Mouse (Mus musculus) forebrain, embryonic 10.5 days (tissue): ENCODE results near the gene Pqbp1. TPM values are rescaled to one million over a fixed set of nuclear protein-coding genes. Genes with fewer than 3 reads are reported as not detected.

ENCODE experiments used
- DNase-seq: peaks from one replicate; pipeline ENCODE4 v3.0.0-alpha.2; 2017; ENCODE audit warnings: low spot score; ENCODE audit errors: extremely low spot score
- H3K27ac ChIP-seq: fragments of 300-500 bp; sonication (generic); 2 replicates; pipeline ENCODE4 v1.5.1; 2016; ENCODE audit warnings: mild to moderate bottlenecking
- H3K27me3 ChIP-seq: fragments of 300-500 bp; sonication (generic); 2 replicates; pipeline ENCODE4 v1.6.1; 2016; ENCODE audit warnings: mild to moderate bottlenecking; ENCODE audit not compliant: poor library complexity, severe bottlenecking
- H3K36me3 ChIP-seq: fragments of 300-500 bp; sonication (generic); replicated peaks from 2 replicates; pipeline ENCODE4 v1.6.1; 2016; ENCODE audit warnings: mild to moderate bottlenecking, moderate library complexity
- H3K4me1 ChIP-seq: fragments of 300-500 bp; sonication (generic); 2 replicates; pipeline ENCODE4 v1.6.1; 2016
- H3K4me3 ChIP-seq: fragments of 300-500 bp; sonication (generic); 2 replicates; pipeline ENCODE4 v1.5.1; 2016; ENCODE audit warnings: mild to moderate bottlenecking, moderate library complexity
- H3K9me3 ChIP-seq: fragments of 300-500 bp; sonication (generic); 2 replicates; pipeline ENCODE4 v1.6.1; 2016; ENCODE audit warnings: mild to moderate bottlenecking, moderate library complexity
- WGBS: fragments of 180-500 bp; shearing (Covaris S2); methylation state at CpG from one replicate; pipeline ENCODE4 v1.1.7; 2016; 5-methylcytosine and 5-hydroxymethylcytosine counted together
- polyA plus RNA-seq: library from polyadenylated mRNA; unstranded; fragments of >200 nt; fragmentation: Nextera tagmentation; extraction: Ambion mirVana; gene quantifications from 2 replicates; pipeline ENCODE4 v1.2.1, GENCODE M21; 2016

Gene Pqbp1
- polyA plus RNA-seq, 1 experiment from 2014 or later: 129 TPM

- 92% methylated on average over 1 of the region's 1 CpGs for WGBS
- H3K4me1 ChIP-seq: no peaks in the 10 kb centered on the region; the same call in 1 of the 2 replicates
- no peak overlapping the region for H3K4me3 ChIP-seq
- H3K9me3 ChIP-seq: no peaks in the 10 kb centered on the region
- DNase-seq: no peak
- H3K27me3 ChIP-seq: no peaks in the 10 kb centered on the region
- no peak overlapping the region for H3K27ac ChIP-seq
- peaks cover 26% of the 10 kb centered on the region for H3K36me3 ChIP-seq
These were observed 31.9 kb downstream of the Pqbp1 start for GRCm38 (mm10) chrX:7867141-7867540.

GRCm38 (mm10) chrX:7865786-7866185, 33.3 kb downstream of the Pqbp1 start:
- peaks cover 15% of the 10 kb centered on the region for H3K36me3 ChIP-seq
- no peaks in the 10 kb centered on the region; the same call in 1 of the 2 replicates for H3K4me1 ChIP-seq
- no peaks in the 10 kb centered on the region for H3K27me3 ChIP-seq
- no peaks in the 10 kb centered on the region for H3K9me3 ChIP-seq
- no peak overlapping the region for H3K27ac ChIP-seq
- WGBS: 77% methylated on average over 2 of the region's 2 CpGs
- no peak overlapping the region for H3K4me3 ChIP-seq
- no peak for DNase-seq

- H3K27me3 ChIP-seq: no peaks in the 10 kb centered on the region
- 79% methylated on average over 2 of the region's 2 CpGs for WGBS
- H3K4me3 ChIP-seq: no peak overlapping the region
- DNase-seq: no peak
- no peaks in the 10 kb centered on the region; the same call in 1 of the 2 replicates for H3K4me1 ChIP-seq
- no peaks in the 10 kb centered on the region for H3K9me3 ChIP-seq
- peaks cover 18% of the 10 kb centered on the region for H3K36me3 ChIP-seq
- no peak overlapping the region for H3K27ac ChIP-seq
These were observed 33.7 kb downstream of the Pqbp1 start for GRCm38 (mm10) chrX:7865343-7865742.

- 88% methylated on average over 3 of the region's 3 CpGs for WGBS
- Histone ChIP-seq H3K36me3 (peaks cover 23% of the 10 kb centered on the region), H3K27ac (no peak overlapping the region), H3K4me3 (no peak overlapping the region), H3K4me1 (no peaks in the 10 kb centered on the region), H3K9me3 (no peaks in the 10 kb centered on the region), H3K27me3 (no peaks in the 10 kb centered on the region)
- DNase-seq: no peak
These were observed 34.5 kb downstream of the Pqbp1 start for GRCm38 (mm10) chrX:7864551-7864950.

- Histone ChIP-seq H3K27me3 (no peaks in the 10 kb centered on the region), H3K4me1 (no peaks in the 10 kb centered on the region), H3K4me3 (no peak overlapping the region), H3K36me3 (peaks cover 32% of the 10 kb centered on the region), H3K27ac (no peak overlapping the region), H3K9me3 (no peaks in the 10 kb centered on the region)
- no peak for DNase-seq
- WGBS: 100% methylated on average over 1 of the region's 1 CpGs
These were observed 35.9 kb downstream of the Pqbp1 start for GRCm38 (mm10) chrX:7863181-7863580.

GRCm38 (mm10) chrX:7859191-7859753, 39.8 kb downstream of the Pqbp1 start:
- Histone ChIP-seq H3K27me3 (no peaks in the 10 kb centered on the region), H3K4me1 (no peaks in the 10 kb centered on the region), H3K4me3 (no peak overlapping the region), H3K36me3 (peaks cover 42% of the 10 kb centered on the region), H3K27ac (no peak overlapping the region), H3K9me3 (no peaks in the 10 kb centered on the region)
- DNase-seq: no peak
- 88% methylated on average over 3 of the region's 3 CpGs for WGBS

- no peaks in the 10 kb centered on the region for H3K9me3 ChIP-seq
- no peaks in the 10 kb centered on the region for H3K27me3 ChIP-seq
- DNase-seq: no peak
- H3K4me3 ChIP-seq: no peak overlapping the region
- 54% methylated on average over 2 of the region's 2 CpGs for WGBS
- H3K4me1 ChIP-seq: no peaks in the 10 kb centered on the region
- peaks cover 50% of the 10 kb centered on the region for H3K36me3 ChIP-seq
- H3K27ac ChIP-seq: no peak overlapping the region
These were observed 44.5 kb downstream of the Pqbp1 start for GRCm38 (mm10) chrX:7854578-7854977.

- H3K36me3 ChIP-seq: peaks cover 32% of the 10 kb centered on the region
- no peak overlapping the region for H3K4me3 ChIP-seq
- no peaks in the 10 kb centered on the region for H3K27me3 ChIP-seq
- peaks cover 10% of the 10 kb centered on the region for H3K4me1 ChIP-seq
- 87% methylated on average over 2 of the region's 2 CpGs for WGBS
- no peak for DNase-seq
- no peaks in the 10 kb centered on the region for H3K9me3 ChIP-seq
- H3K27ac ChIP-seq: no peak overlapping the region
These were observed 51.2 kb downstream of the Pqbp1 start for GRCm38 (mm10) chrX:7847845-7848244.

Other genes with a start within 250 kb of the Pqbp1 start
- gene Prickle3, start 242.0 kb downstream of the Pqbp1 start, polyA plus RNA-seq: 3.2 and 3.6 TPM in 2 replicates
- gene Plp2, start 227.9 kb downstream of the Pqbp1 start, polyA plus RNA-seq: 49.7 and 50.4 TPM in 2 replicates
- 0.10 TPM in 1 of 2 replicates, not detected in the other for gene Magix, start 218.0 kb downstream of the Pqbp1 start, polyA plus RNA-seq
- gene Gpkow, start 202.1 kb downstream of the Pqbp1 start, polyA plus RNA-seq: 44.4 and 46.1 TPM in 2 replicates
- gene Wdr45, start 184.9 kb downstream of the Pqbp1 start, polyA plus RNA-seq: 16.3 and 20.0 TPM in 2 replicates
- gene Gm45208, start 177.0 kb downstream of the Pqbp1 start, polyA plus RNA-seq: 0.47 TPM in 1 of 2 replicates, not detected in the other
- 76.5 and 78.4 TPM in 2 replicates for gene Praf2, start 170.8 kb downstream of the Pqbp1 start, polyA plus RNA-seq
- 14.5 and 19.3 TPM in 2 replicates for gene Ccdc120, start 148.4 kb downstream of the Pqbp1 start, polyA plus RNA-seq
- 25.3 and 29.3 TPM in 2 replicates for gene Tfe3, start 136.7 kb downstream of the Pqbp1 start, polyA plus RNA-seq
- 45.6 TPM in 2 replicates for gene Gripap1, start 109.5 kb downstream of the Pqbp1 start, polyA plus RNA-seq
- gene Kcnd1, start 77.0 kb downstream of the Pqbp1 start, polyA plus RNA-seq: 0.87 and 1.0 TPM in 2 replicates
- gene Otud5, start 57.9 kb downstream of the Pqbp1 start, polyA plus RNA-seq: 40.3 and 40.8 TPM in 2 replicates
- 10.4 and 14.0 TPM in 2 replicates for gene Pim2, start 21.0 kb downstream of the Pqbp1 start, polyA plus RNA-seq
- 25.0 and 27.3 TPM in 2 replicates for gene Slc35a2, start 15.2 kb downstream of the Pqbp1 start, polyA plus RNA-seq
- gene Timm17b, start 88 bp upstream of the Pqbp1 start, polyA plus RNA-seq: 182 and 186 TPM in 2 replicates
- gene Gm10491, start 8.6 kb upstream of the Pqbp1 start, polyA plus RNA-seq: not detected in 2 replicates
- gene Gm10490, start 10.3 kb upstream of the Pqbp1 start, polyA plus RNA-seq: not detected in 2 replicates
- gene Pcsk1n, start 20.6 kb upstream of the Pqbp1 start, polyA plus RNA-seq: 8.7 and 8.9 TPM in 2 replicates
- gene Eras, start 29.3 kb upstream of the Pqbp1 start, polyA plus RNA-seq: 0.22 and 0.43 TPM in 2 replicates
- 75.6 and 76.7 TPM in 2 replicates for gene Hdac6, start 48.6 kb upstream of the Pqbp1 start, polyA plus RNA-seq
- 6.6 and 8.0 TPM in 2 replicates for gene Gata1, start 78.8 kb upstream of the Pqbp1 start, polyA plus RNA-seq
- not detected in 2 replicates for gene Glod5, start 119.2 kb upstream of the Pqbp1 start, polyA plus RNA-seq
- 106 and 109 TPM in 2 replicates for gene Suv39h1, start 175.5 kb upstream of the Pqbp1 start, polyA plus RNA-seq
- 0.14 and 0.17 TPM in 2 replicates for gene Was, start 191.2 kb upstream of the Pqbp1 start, polyA plus RNA-seq
- 23.7 and 24.4 TPM in 2 replicates for gene Wdr13, start 233.6 kb upstream of the Pqbp1 start, polyA plus RNA-seq
- 465 and 505 TPM in 2 replicates for gene Rbm3, start 246.6 kb upstream of the Pqbp1 start, polyA plus RNA-seq